Mouse (Mus musculus) megakaryocyte-erythroid progenitor cell, adult 5-6 weeks (primary cell): ENCODE results near the gene Atp2a2. TPM values are rescaled to one million over a fixed set of nuclear protein-coding genes. Genes with fewer than 3 reads are reported as not detected.
"Not testable (repeated sequence)": the region's sequence is repeated elsewhere in the genome, so short reads cannot be mapped to it uniquely, and the experiment has no call there.

Experiments used
- ATAC-seq: replicated peaks from 2 replicates; pipeline ENCODE4 v1.8.0; 2016; ENCODE audit warnings: mild to moderate bottlenecking, inconsistent platforms; ENCODE audit not compliant: severe bottlenecking, poor library complexity, low FRiP score, low TSS enrichment
- total RNA-seq, 2 experiments: library from RNA; stranded (forward) in 1 of 2; stranded (reverse) in 1 of 2; fragments of 200-1000, 215-1000 nt in 1 of 2; fragments of >200 nt in 1 of 2; fragmentation: Nextera tagmentation in 1 of 2; gene quantifications; 2 replicates each; pipeline ENCODE4 v1.2.3; 2014 to 2017

Atp2a2 gene
- total RNA-seq, 2 experiments from 2014 or later = 72.8 to 100 TPM

DNA sequence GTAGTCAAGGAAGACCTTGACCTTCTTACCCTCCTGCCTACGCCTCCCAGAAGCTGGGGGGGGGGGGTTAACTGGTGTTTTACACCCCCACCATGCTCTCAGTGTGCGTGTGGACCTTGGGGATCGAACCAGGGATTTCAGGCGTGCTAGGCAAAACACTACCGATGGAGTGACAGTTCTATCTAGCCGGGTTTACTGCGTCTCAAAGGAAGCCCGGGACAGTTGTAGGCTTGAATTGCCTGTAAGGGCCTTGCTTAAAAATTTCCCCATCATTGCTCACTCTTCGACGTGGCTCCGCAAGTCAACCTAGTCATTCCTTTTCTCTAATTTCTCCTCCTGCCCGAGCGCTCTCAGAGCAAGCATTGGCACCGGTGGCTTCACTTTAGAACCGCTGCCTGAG lies 78.9 kb downstream of the Atp2a2 start:
- 0 out of 2 replicates have a peak, but pooled peaks have one; percentile 11 for ATAC-seq

DNA sequence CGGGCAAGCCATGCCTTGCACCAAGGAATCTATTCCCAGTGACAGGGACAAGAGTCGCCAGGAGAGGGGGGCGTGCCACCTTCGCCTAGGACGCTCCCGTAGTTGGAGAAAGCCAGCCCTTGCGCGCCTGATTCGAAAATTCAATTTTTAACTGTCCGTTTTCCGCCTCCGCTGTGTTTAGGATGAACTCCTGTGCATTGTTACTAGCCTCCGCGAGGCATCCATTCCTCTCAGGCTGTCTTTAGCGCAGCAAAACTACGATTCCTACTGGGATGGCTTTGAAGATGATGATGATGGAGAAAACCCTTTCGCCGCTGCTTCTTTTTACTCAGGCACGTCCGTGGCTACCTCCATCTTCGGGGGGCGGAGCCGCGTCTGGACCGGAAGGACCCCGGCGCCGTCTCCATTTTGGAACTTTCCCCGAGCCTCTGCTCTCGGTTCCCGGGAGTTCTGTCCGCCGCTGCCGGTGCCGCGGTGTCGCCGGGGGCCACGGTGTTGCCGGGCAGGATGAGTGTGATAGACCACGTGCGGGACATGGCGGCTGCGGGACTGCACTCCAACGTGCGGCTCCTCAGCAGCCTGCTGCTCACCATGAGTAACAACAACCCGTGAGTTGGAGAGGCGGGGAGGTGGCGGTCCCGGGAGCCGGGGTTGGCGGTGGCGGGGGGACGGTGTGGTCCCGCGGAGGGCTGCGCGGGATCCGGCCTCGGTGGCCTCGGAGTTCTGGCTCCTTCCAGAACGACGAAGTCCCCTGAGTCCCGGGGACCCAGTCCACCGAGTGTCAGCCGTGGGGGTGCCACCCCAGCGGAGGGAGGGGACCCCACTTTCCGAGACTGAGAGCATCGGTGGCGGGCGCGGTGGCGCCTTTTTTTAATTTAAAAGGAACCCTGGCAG lies 79.7 kb downstream of the Atp2a2 start:
- ATAC-seq = peak; percentile 82

DNA sequence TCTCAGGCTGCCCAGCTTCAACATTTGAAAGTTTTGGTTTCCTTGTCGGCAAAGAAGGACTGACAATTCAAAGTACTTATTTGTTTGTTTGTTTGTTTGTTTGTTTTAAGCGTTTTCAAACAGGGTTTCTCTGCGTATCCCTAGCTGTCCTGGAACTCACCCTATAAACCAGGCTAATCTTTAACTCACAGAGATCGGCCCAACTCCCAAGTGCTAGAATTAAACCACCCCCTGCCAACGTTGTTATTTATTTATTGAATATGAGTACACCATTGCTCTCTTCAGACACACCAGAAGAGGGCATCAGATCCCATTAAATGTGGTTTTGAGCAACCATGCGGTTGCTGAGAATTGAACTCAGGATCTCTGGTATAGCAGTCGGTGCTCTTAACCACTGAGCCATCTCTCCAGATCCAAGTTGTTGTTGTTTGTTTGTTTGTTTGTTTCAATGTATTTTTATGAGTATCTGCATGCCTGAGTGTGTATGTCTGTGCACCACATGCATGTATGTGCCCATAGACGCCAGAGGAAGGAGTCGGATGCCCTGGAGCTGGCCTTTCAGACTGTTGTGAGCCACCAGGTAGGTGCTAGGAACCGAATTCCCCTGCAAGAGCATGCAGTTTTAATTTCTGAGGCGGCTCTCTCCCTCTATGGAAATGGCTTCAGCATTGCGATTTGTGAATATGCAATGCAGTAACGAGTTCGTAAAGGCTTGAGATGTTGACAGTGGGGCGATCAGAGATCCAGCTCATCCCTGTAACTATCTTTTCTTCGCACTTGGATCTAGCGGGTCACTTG lies 80.6 kb downstream of the Atp2a2 start, which contains the start of gene Anapc7:
Gene Anapc7 (plus strand): TSS at position 423 of the 798 bp plus-strand sequence.
- peak; percentile 48 for ATAC-seq

DNA sequence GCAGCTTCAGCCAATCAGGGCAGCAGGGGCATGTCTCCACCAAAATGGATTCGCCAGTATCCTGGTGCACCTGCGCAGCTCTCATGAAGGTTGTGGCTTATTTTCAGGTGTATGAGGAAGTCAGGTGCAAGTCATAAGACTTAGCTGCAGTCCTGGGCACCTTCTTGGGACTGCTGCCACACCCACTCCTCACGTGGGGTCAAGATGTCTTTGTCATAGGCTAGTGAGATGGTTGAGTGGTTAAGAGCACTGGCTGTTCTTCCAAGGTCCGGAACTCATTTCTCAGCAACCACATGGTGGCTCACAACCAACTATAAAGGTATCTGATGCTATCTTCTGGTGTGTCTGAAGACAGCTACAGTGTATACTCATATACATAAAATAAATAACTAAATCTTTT lies 81.3 kb downstream of the Atp2a2 start:
- ATAC-seq = not testable (repeated sequence)

DNA sequence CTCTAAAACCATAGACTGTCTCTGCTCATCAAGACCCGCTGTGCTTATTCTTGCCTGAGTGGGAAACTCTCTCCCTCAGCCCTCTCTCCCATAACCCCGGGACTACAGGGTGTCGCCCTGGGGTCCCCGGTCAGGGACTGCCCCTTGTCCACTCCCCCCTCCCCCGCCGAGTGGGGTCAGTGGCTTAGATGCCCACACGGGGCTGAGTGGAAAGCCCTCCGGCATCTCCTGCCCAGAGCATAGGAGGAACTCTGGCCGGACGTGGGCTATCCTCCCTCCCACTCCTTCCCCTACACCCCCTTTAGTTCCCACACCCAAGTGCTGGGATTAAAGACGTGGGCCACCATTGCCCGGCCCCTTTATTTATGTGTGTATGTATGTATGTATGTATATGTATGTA lies 86.6 kb downstream of the Atp2a2 start:
- no peak for ATAC-seq

GRCm38 (mm10) chr5:122414351-122414750 lies 87.7 kb downstream of the Atp2a2 start:
- no peak for ATAC-seq

- no peak for ATAC-seq
Measured at GRCm38 (mm10) chr5:122412826-122413225, 89.2 kb downstream of the Atp2a2 start.

DNA sequence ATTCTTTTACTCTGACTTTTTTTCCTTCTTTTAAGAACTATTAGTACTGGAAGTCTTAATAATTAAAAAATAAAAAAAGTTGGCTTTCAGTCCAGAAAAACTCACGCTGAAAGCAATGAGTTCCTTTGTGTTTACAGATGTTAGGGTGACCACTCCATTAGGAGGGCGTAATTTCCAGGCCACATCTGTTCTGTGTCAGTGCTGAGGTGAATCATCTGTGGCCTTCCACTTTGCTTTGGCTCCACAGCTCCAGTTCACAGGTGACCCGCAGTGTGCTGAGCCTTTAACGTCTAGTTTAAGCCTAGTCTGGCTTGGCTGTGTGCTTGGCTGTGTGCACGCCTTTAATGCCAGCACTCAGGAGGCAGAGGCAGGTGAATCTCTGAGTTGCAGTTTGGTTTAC lies 90.1 kb downstream of the Atp2a2 start:
- ATAC-seq = no peak

GRCm38 (mm10) chr5:122409692-122410645 lies 92.1 kb downstream of the Atp2a2 start:
- ATAC-seq = no peak

DNA sequence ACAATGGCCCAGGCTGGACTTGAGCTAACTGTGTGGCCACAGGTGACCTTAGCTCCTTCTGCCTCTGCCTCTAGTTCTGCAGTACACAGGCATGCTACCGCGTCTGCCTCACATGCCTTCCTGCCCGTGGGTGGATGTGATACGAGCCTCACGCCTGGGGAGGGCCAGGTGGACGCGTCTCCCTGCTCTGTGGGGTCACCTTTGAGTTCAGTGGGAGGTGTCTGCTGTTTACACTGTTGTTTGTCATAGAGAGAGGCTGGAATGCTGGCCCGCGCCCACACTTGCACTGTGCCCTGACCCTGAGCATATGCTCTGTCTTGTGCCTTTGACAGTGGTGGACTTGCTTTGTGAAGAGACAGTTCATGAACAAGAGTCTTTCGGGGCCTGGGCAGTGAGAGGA lies 96.5 kb downstream of the Atp2a2 start:
- ATAC-seq = 0 out of 2 replicates have a peak, but pooled peaks have one; percentile 12

Other genes starting within 250 kb of the Atp2a2 start
- 7.6 and 10.4 TPM in 2 replicates for gene Tctn1, start 237.8 kb downstream of the Atp2a2 start, total RNA-seq (2014; fragmentation: Nextera tagmentation)
- gene Tctn1, start 237.8 kb downstream of the Atp2a2 start, total RNA-seq (2017) = 2.5 and 4.2 TPM in 2 replicates
- gene Pptc7, start 217.9 kb downstream of the Atp2a2 start, total RNA-seq (2014; fragmentation: Nextera tagmentation) = 14.4 and 15.5 TPM in 2 replicates
- 10.4 and 11.3 TPM in 2 replicates for gene Pptc7, start 217.9 kb downstream of the Atp2a2 start, total RNA-seq (2017)
- gene Rad9b, start 148.0 kb downstream of the Atp2a2 start, total RNA-seq (2014; fragmentation: Nextera tagmentation) = 11.4 and 16.2 TPM in 2 replicates
- 7.5 and 11.7 TPM in 2 replicates for gene Rad9b, start 148.0 kb downstream of the Atp2a2 start, total RNA-seq (2017)
- 86.2 and 88.4 TPM in 2 replicates for gene Vps29, start 147.9 kb downstream of the Atp2a2 start, total RNA-seq (2014; fragmentation: Nextera tagmentation)
- gene Vps29, start 147.9 kb downstream of the Atp2a2 start, total RNA-seq (2017) = 45.5 and 93.0 TPM in 2 replicates
- gene Gpn3, start 130.3 kb downstream of the Atp2a2 start, total RNA-seq (2014; fragmentation: Nextera tagmentation) = 61.2 and 93.3 TPM in 2 replicates
- gene Gpn3, start 130.3 kb downstream of the Atp2a2 start, total RNA-seq (2017) = 61.5 and 75.8 TPM in 2 replicates
- gene Fam216a, start 129.9 kb downstream of the Atp2a2 start, total RNA-seq (2014; fragmentation: Nextera tagmentation) = 33.8 and 37.3 TPM in 2 replicates
- gene Fam216a, start 129.9 kb downstream of the Atp2a2 start, total RNA-seq (2017) = 61.3 and 67.8 TPM in 2 replicates
- gene Arpc3, start 110.3 kb downstream of the Atp2a2 start, total RNA-seq (2014; fragmentation: Nextera tagmentation) = 195 and 370 TPM in 2 replicates
- 859 and 924 TPM in 2 replicates for gene Arpc3, start 110.3 kb downstream of the Atp2a2 start, total RNA-seq (2017)
- gene Anapc7, start 80.5 kb downstream of the Atp2a2 start, total RNA-seq (2014; fragmentation: Nextera tagmentation) = 27.5 and 42.7 TPM in 2 replicates
- gene Anapc7, start 80.5 kb downstream of the Atp2a2 start, total RNA-seq (2017) = 24.3 and 35.3 TPM in 2 replicates
- gene Ift81, start 112.3 kb upstream of the Atp2a2 start, total RNA-seq (2014; fragmentation: Nextera tagmentation) = 1.7 and 6.7 TPM in 2 replicates
- 4.7 and 6.1 TPM in 2 replicates for gene Ift81, start 112.3 kb upstream of the Atp2a2 start, total RNA-seq (2017)
- 1.2 and 3.0 TPM in 2 replicates for gene P2rx7, start 141.7 kb upstream of the Atp2a2 start, total RNA-seq (2014; fragmentation: Nextera tagmentation)
- gene P2rx7, start 141.7 kb upstream of the Atp2a2 start, total RNA-seq (2017) = 1.9 and 2.9 TPM in 2 replicates
- gene P2rx4, start 205.3 kb upstream of the Atp2a2 start, total RNA-seq (2014; fragmentation: Nextera tagmentation) = 15.5 and 29.1 TPM in 2 replicates
- 5.7 and 8.8 TPM in 2 replicates for gene P2rx4, start 205.3 kb upstream of the Atp2a2 start, total RNA-seq (2017)